Mouse (Mus musculus): ENCODE data around the gene Il3.

DNA sequence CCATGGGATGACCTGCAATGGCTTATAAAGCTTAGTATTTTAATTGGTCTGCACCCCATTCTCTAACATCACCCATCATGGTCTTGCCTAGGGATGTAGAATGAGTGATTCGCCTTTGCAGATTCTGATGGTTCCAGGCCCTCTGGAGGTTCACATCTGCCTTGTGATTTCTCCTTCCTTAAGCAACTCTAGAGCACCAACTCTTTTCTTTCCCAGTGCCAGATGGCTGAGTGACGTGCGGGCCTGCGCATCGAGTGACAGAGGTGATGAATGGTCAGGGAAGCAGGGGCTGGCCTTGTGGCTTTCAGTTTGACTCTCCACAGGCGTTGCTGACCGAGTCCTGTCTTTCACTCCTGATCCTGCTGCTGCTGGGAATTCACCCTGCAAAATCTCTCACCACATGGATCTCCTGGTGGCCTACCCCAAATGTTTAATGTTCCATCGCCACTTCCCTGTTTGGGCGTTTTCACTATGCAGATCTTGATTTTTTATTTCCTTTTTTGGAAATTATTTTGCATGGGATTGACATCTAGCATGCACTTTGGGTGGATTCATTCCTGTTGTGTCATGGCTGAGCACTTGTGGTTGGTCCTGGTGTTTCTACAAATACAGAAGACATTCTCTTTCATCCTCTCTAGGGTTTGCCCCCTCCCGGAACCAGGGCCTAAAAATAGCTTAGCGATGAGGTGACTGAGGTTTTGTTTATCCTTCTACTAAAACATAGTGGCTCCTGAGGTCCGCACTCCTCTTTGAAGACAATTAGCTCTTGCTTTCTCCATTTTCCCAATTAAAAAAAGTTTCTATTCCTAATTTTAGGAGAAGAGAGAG lies 27.1 kb upstream of the Il3 start:
- TF ChIP-seq POLR2A (IDR thresholded peaks at IDR 0.05; ENCODE audit: insufficient read depth, low read depth, low read length) (no peak), CTCF (IDR thresholded peaks at IDR 0.05) (no peak), EP300 (IDR thresholded peaks at IDR 0.05; ENCODE audit: insufficient read depth, low read depth, low read length) (no peak)

All from heart, adult 2 months (tissue).